Mouse (Mus musculus) brain, embryonic 14.5 days (tissue): ENCODE results near the gene Atg7.

ENCODE experiments used
- CTCF ChIP-seq: fragments of 200-500 bp; IDR thresholded peaks from 2 replicates; pipeline ENCODE4 v1.5.1; 2012; ENCODE audit warnings: inconsistent platforms, mild to moderate bottlenecking, moderate library complexity, borderline replicate concordance; ENCODE audit not compliant: insufficient read depth, insufficient read length; ENCODE audit errors: extremely low read depth
- POLR2A ChIP-seq: fragments of 200-500 bp; IDR thresholded peaks from 2 replicates; pipeline ENCODE4 v1.6.1; 2012; ENCODE audit warnings: mild to moderate bottlenecking, inconsistent platforms, borderline replicate concordance; ENCODE audit not compliant: poor library complexity, insufficient read depth, insufficient read length, severe bottlenecking; ENCODE audit errors: extremely low read depth

- TF ChIP-seq CTCF, result no peak
- TF ChIP-seq POLR2A, result no peak
Measured at GRCm38 (mm10) chr6:114866078-114866477, 223.2 kb downstream of the Atg7 start.
